Mouse (Mus musculus) bone marrow, adult 2 months (tissue): ENCODE results near the gene Mov10. TPM values are rescaled to one million over a fixed set of nuclear protein-coding genes. Genes with fewer than 3 reads are reported as not detected.
A peak's percentile ranks its signal among the peaks of the same experiment; 100 is the strongest.
"Not testable (repeated sequence)": the region's sequence is repeated elsewhere in the genome, so short reads cannot be mapped to it uniquely, and the experiment has no call there.

ENCODE experiments used
- H3K27ac ChIP-seq: fragments of 200-500 bp; 2 replicates; pipeline ENCODE4 v1.5.1; 2012; ENCODE audit warnings: low read depth, mild to moderate bottlenecking, control low read depth, inconsistent platforms, low read length; ENCODE audit not compliant: control insufficient read depth, poor library complexity, insufficient read depth
- H3K4me1 ChIP-seq: fragments of 200-500 bp; 2 replicates; pipeline ENCODE4 v1.6.1; 2011; ENCODE audit warnings: low read length; ENCODE audit not compliant: control insufficient read depth, insufficient read depth
- H3K4me3 ChIP-seq: fragments of 200-500 bp; replicated peaks from 2 replicates; pipeline ENCODE3; 2011; ENCODE audit warnings: mild to moderate bottlenecking, low read depth, low read length, control low read depth; ENCODE audit not compliant: control insufficient read depth
- CTCF ChIP-seq: fragments of 200-500 bp; IDR thresholded peaks from 2 replicates; pipeline ENCODE4 v1.5.1; 2011; ENCODE audit warnings: low read length, control low read depth; ENCODE audit not compliant: control insufficient read depth, insufficient read depth
- POLR2A ChIP-seq: fragments of 200-500 bp; IDR thresholded peaks from 2 replicates; pipeline ENCODE4 v1.6.1; 2011; ENCODE audit warnings: low read depth, mild to moderate bottlenecking, control low read depth, low read length, borderline replicate concordance; ENCODE audit not compliant: control insufficient read depth
- WGBS: fragments of 180-500 bp; shearing (Covaris S2); methylation state at CpG from one replicate; pipeline ENCODE4 v1.1.7; 2018; 5-methylcytosine and 5-hydroxymethylcytosine counted together
- polyA plus RNA-seq: library from polyadenylated mRNA; stranded (reverse); fragments of >200 nt; gene quantifications from 2 replicates; pipeline ENCODE4 v1.2.4, GENCODE M21; 2011; ENCODE audit warnings: low replicate concordance; ENCODE audit not compliant: missing spikeins, insufficient read depth, insufficient read length

The Mov10 gene
- polyA plus RNA-seq = 7.5 and 18.5 TPM in 2 replicates

GRCm38 (mm10) chr3:104817991-104818748 lies at the start of gene Mov10:
Mov10 (minus strand) TSS chr3:104818563.
- no peak for TF ChIP-seq CTCF
- TF ChIP-seq POLR2A = peak; percentile 30; the same call in 1 of the 2 replicates
- WGBS = under 1% methylated on average over 40 of the region's 40 CpGs
- peak within 1 kb of the TSS; percentile 98 for H3K4me3 ChIP-seq
- H3K27ac ChIP-seq = peak within 1 kb of the TSS; percentile 90
- no peaks in the 10 kb centered on the region; the same call in 1 of the 2 replicates for H3K4me1 ChIP-seq

- not testable (repeated sequence) for H3K27ac ChIP-seq, H3K4me1 ChIP-seq, H3K4me3 ChIP-seq
Observed at GRCm38 (mm10) chr3:104866674-104867073, 48.3 kb upstream of the Mov10 start.

- WGBS = under 1% methylated on average over 12 of the region's 12 CpGs
- Histone ChIP-seq H3K4me3 (peak overlapping the region; percentile 93), H3K4me1 (no peaks in the 10 kb centered on the region; the same call in 1 of the 2 replicates), H3K27ac (peak overlapping the region; percentile 98)
- no peak for TF ChIP-seq POLR2A
- no peak for TF ChIP-seq CTCF
Observed at GRCm38 (mm10) chr3:104865341-104865788, 47.0 kb upstream of the Mov10 start.

- no peak for TF ChIP-seq CTCF
- TF ChIP-seq POLR2A = peak; percentile 84
- WGBS = under 1% methylated on average over 48 of the region's 48 CpGs
- Histone ChIP-seq H3K27ac (peak overlapping the region; percentile 98), H3K4me3 (peak overlapping the region; percentile 93), H3K4me1 (no peaks in the 10 kb centered on the region; the same call in 1 of the 2 replicates)
Observed at GRCm38 (mm10) chr3:104864651-104865340, 46.4 kb upstream of the Mov10 start.

- peak within 1 kb of the TSS; percentile 93 for H3K4me3 ChIP-seq
- peak; percentile 8; the same call in 1 of the 2 replicates for TF ChIP-seq CTCF
- peak; percentile 99 for TF ChIP-seq POLR2A
- no peaks in the 10 kb centered on the region; the same call in 1 of the 2 replicates for H3K4me1 ChIP-seq
- WGBS = under 1% methylated on average over 43 of the region's 43 CpGs
- H3K27ac ChIP-seq = peak within 1 kb of the TSS; percentile 98
Observed at GRCm38 (mm10) chr3:104863786-104864650, 45.7 kb upstream of the Mov10 start, which contains the start of the genes St7l and Capza1. St7l (plus strand) TSS chr3:104864005. Capza1 (minus strand) TSS chr3:104864505.

- H3K4me3 ChIP-seq = no peak overlapping the region
- no peaks in the 10 kb centered on the region; the same call in 1 of the 2 replicates for H3K4me1 ChIP-seq
- H3K27ac ChIP-seq = no peak overlapping the region
- WGBS = 58% methylated on average over 1 of the region's 1 CpGs
- TF ChIP-seq CTCF = no peak
- TF ChIP-seq POLR2A = no peak
Observed at GRCm38 (mm10) chr3:104858560-104858959, 40.2 kb upstream of the Mov10 start.

GRCm38 (mm10) chr3:104856106-104856505 lies 37.7 kb upstream of the Mov10 start:
- no peak overlapping the region for H3K4me3 ChIP-seq
- TF ChIP-seq CTCF (no peak), POLR2A (no peak)
- H3K4me1 ChIP-seq = no peaks in the 10 kb centered on the region; the same call in 1 of the 2 replicates
- H3K27ac ChIP-seq = no peak overlapping the region
- WGBS = 22% methylated on average over 1 of the region's 1 CpGs
